Mouse (Mus musculus): ENCODE results near the gene Sdk1. TPM values are rescaled to one million over a fixed set of nuclear protein-coding genes. Genes with fewer than 3 reads are reported as not detected.

Sdk1 gene
- polyA plus RNA-seq, 1 experiment from 2014 or later: 2.7 TPM

DNA sequence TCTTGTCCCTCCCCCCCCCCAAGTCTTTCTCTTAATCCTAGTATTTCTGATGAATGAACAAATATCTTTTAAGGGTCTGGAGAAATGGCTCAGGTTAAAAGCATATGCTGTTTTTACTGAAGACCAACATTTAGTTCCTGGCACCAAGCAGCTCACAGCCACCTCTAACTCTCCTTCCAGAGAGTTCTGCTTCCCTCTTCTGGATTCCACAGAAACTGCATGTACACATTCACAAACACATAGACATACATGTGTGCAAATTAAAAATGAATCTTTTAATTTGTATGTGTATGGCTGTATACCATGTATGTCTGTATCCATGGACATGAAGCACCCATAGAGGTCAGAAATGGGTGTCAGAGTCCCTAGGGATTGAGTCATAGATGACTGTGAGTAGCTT is 968.6 kb downstream of the Sdk1 start:
- Histone ChIP-seq H3K27ac (no peak overlapping the region), H3K4me3 (no peak overlapping the region), H3K4me2 (replicated peaks) (no peak overlapping the region), H3K27me3 (no peaks in the 10 kb centered on the region), H3K4me1 (peaks cover 6% of the 10 kb centered on the region), H3K9ac (no peak overlapping the region), H3K36me3 (no peaks in the 10 kb centered on the region), H3K9me3 (no peaks in the 10 kb centered on the region)
- ATAC-seq (ENCODE audit: low FRiP score, low read depth): no peak

DNA sequence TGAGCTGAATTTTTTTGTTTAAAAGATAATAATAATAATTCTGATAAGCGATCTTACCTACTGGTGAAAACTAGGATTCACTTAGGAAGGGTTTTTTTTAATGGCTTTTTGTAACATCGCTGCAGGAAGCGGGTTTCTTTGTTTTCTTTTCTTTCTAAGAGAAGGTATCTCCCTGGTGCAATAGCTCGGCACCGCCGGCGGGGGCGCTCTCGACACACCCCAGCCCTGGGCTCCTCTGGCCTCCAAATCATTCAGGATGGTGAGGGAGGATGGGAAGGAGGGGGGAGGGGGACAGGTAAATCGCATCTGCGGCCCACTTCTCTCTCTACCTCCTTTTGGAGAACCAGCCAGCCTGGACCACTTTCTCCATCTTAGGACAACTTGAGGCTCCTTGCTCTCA is 971.0 kb downstream of the Sdk1 start:
- Histone ChIP-seq H3K9ac (no peak overlapping the region), H3K27me3 (no peaks in the 10 kb centered on the region), H3K4me2 (replicated peaks) (no peak overlapping the region), H3K27ac (no peak overlapping the region), H3K9me3 (no peaks in the 10 kb centered on the region), H3K36me3 (no peaks in the 10 kb centered on the region), H3K4me1 (peaks cover 10% of the 10 kb centered on the region), H3K4me3 (no peak overlapping the region)
- ATAC-seq (ENCODE audit: low FRiP score, low read depth): no peak
- WGBS: 60% methylated on average over 11 of the region's 11 CpGs

DNA sequence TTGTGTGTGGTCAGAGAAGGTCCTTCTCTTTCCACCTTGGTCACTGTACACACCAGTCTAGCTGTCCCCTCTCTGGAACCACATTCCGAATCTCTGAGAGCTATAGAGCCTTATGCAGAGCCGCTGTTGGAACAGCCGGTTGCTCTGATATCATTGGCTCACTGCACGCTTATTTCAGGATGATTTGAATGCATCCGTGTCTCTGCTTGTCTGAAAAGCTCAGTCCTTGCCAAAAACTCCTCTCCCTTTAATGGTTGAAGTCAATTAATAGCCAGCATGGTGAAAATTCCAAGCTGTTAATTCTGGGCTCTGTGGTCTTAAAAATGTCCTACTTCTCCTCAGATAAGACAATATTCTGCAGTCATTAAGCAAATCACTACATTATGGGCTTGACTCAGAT is 974.7 kb downstream of the Sdk1 start:
- no peak overlapping the region for H3K9ac ChIP-seq
- peaks cover 10% of the 10 kb centered on the region for H3K4me1 ChIP-seq
- no peak overlapping the region for H3K4me3 ChIP-seq
- no peak overlapping the region for H3K27ac ChIP-seq
- no peaks in the 10 kb centered on the region for H3K36me3 ChIP-seq
- no peak overlapping the region for H3K4me2 ChIP-seq (replicated peaks)
- H3K9me3 ChIP-seq: peaks cover 10% of the 10 kb centered on the region; the same call in 1 of the 2 replicates
- ATAC-seq (ENCODE audit: low FRiP score, low read depth): no peak
- 71% methylated on average over 5 of the region's 5 CpGs for WGBS
- H3K27me3 ChIP-seq: no peaks in the 10 kb centered on the region

DNA sequence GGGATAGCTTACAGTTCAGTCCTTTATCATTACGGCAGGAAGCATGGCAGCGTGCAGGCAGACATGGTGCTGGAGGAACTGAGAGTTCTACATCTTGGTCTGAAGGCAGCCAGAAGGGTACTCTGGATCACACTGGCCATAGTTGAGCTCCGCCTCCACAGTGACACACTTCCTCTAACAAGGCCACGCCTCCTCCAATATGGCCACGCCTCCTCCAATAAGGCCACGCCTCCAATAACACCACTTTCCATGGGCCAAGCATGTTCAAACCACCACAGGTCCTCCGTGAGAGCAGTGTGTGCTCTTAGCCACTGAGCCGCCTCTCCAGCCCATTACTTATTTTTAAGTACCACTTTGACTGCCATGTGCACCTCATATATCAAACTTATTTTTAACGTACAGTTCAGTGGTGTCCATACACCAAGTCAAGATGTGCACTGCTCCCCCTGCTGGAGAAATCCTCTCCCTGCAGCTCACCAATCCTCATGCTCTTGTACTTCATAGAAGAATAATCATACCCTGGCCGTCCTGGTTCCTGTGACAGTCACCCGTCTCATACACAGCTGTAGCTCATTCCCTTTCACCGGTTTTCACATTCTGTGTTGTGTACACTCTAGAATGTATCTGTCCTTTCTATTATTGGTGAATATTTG is 979.7 kb downstream of the Sdk1 start:
- Histone ChIP-seq H3K36me3 (no peaks in the 10 kb centered on the region), H3K4me1 (no peaks in the 10 kb centered on the region), H3K9me3 (peaks cover 10% of the 10 kb centered on the region; the same call in 1 of the 2 replicates), H3K4me3 (no peak overlapping the region), H3K27ac (no peak overlapping the region), H3K27me3 (no peaks in the 10 kb centered on the region), H3K9ac (no peak overlapping the region), H3K4me2 (replicated peaks) (no peak overlapping the region)
- ATAC-seq (ENCODE audit: low FRiP score, low read depth): no peak
- 90% methylated on average over 12 of the region's 12 CpGs for WGBS

DNA sequence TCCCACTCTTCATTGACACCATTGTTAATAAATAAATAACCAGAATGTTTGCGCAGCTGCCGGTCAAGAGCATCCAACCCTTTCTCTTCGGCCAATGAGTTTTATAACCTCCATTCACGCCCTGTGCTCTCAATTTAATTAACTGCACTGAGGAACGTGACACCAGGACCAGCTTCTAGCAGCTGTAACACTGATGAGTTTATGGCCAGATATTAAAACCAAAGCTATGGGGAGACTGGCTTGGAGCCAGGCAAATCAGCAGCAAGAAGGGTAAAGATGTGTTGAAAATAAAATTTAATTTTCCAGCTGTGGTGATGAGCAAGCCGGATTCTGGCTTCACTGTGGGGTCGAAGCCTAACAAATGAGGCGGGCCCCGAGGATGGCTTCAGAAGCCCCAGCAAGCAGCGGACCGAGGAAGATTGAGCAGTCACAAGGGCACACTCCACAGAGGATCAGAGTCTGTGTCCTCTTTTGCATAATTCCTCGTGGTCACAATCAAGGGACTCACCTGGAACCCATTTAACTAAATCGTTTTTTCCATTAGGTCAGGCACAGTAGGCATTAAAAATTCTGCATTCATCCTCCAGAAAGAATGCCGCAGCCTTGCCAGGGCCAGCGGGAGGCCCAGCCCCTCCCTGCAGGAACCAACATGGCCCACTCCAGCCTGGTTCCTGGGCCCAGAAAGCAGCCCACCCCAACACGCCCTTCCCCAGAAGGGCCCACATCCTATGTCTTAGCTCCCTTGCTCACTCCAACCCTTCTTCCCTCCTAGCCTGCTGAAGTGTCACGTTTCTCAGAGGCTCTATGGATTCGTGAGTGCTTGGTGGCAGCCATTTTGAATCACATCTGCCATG is 987.9 kb downstream of the Sdk1 start:
- no peaks in the 10 kb centered on the region; the same call in 1 of the 2 replicates for H3K9me3 ChIP-seq
- no peak overlapping the region for H3K9ac ChIP-seq
- H3K27ac ChIP-seq: peak overlapping the region; percentile 44
- ATAC-seq (ENCODE audit: low FRiP score, low read depth): peak; percentile 57; the same call in 1 of the 2 replicates
- H3K4me2 ChIP-seq (replicated peaks): no peak overlapping the region
- H3K4me1 ChIP-seq: no peaks in the 10 kb centered on the region
- WGBS: 55% methylated on average over 18 of the region's 18 CpGs
- H3K36me3 ChIP-seq: no peaks in the 10 kb centered on the region
- H3K27me3 ChIP-seq: no peaks in the 10 kb centered on the region
- no peak overlapping the region for H3K4me3 ChIP-seq

DNA sequence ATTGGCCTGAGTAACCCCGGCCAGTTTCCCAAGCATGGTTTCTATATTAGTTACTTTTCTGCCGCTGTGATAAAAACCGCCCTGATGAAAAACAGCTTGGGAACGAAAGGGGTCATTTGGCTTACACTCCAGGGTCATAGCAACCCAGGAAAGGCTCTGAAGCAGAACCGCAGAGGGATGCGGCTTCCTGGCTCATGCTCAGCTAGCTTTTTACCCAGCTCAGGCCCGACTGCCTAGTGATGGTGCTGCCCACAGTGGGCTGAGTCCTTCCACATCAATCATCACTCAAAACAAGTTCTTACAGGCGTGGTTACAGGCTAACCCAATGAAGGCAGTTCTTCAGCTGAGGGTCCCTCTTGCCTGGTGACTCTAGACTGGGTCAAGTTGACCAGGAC is 988.5 kb downstream of the Sdk1 start:
- Histone ChIP-seq H3K9ac (no peak overlapping the region), H3K36me3 (no peaks in the 10 kb centered on the region), H3K4me1 (no peaks in the 10 kb centered on the region), H3K4me2 (replicated peaks) (no peak overlapping the region), H3K27me3 (no peaks in the 10 kb centered on the region), H3K4me3 (no peak overlapping the region), H3K27ac (peak overlapping the region; percentile 44), H3K9me3 (no peaks in the 10 kb centered on the region; the same call in 1 of the 2 replicates)
- no peak for ATAC-seq (ENCODE audit: low FRiP score, low read depth)
- WGBS: 83% methylated on average over 8 of the region's 8 CpGs

DNA sequence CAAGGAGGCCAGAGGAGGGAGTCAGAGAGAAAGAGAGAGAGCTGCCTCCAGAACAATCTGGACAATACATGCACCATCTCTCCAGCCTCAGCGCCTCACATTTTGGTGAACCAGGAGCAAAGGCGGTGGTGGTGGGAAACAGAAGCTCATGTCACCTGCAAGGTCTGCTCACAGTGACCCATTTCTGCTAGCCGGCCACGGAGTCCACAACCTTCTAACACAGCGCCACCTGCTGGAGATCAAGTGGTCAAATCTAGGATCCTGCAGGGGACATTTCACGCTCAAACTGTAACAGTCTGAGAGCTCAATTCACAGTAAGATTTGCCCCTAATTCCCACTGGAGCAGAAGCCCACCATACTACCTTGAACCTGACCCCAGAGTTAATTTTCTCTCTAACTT is 999.0 kb downstream of the Sdk1 start:
- no peaks in the 10 kb centered on the region for H3K27me3 ChIP-seq
- H3K4me2 ChIP-seq (replicated peaks): no peak overlapping the region
- no peaks in the 10 kb centered on the region for H3K4me1 ChIP-seq
- no peak for ATAC-seq (ENCODE audit: low FRiP score, low read depth)
- no peak overlapping the region for H3K9ac ChIP-seq
- H3K4me3 ChIP-seq: no peak overlapping the region
- H3K9me3 ChIP-seq: no peaks in the 10 kb centered on the region
- no peak overlapping the region for H3K27ac ChIP-seq
- no peaks in the 10 kb centered on the region for H3K36me3 ChIP-seq
- 88% methylated on average over 6 of the region's 6 CpGs for WGBS

DNA sequence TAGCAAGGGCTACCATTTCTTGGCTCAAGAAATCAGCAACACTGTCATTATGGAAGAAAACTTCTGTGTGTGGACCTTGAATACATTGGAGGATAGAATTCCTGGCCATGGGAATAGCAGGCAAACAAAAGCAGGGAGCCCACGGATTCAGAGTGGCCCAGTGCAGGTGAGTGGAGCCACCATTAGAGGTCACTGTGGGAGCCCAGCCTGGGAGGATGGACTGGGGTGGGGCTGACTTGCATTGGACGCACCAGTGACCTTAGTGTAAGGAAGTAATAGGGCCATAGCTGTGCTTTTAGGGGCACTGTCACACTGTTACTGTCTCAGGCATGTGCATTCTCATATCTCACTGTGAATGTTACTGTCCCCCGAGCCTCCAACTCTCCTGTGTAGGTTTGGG is 1001.3 kb downstream of the Sdk1 start:
- Histone ChIP-seq H3K36me3 (no peaks in the 10 kb centered on the region), H3K27ac (no peak overlapping the region), H3K27me3 (no peaks in the 10 kb centered on the region), H3K4me1 (no peaks in the 10 kb centered on the region), H3K9me3 (peaks cover 17% of the 10 kb centered on the region), H3K4me3 (no peak overlapping the region), H3K4me2 (replicated peaks) (no peak overlapping the region), H3K9ac (no peak overlapping the region)
- WGBS: 58% methylated on average over 3 of the region's 3 CpGs
- no peak for ATAC-seq (ENCODE audit: low FRiP score, low read depth)

DNA sequence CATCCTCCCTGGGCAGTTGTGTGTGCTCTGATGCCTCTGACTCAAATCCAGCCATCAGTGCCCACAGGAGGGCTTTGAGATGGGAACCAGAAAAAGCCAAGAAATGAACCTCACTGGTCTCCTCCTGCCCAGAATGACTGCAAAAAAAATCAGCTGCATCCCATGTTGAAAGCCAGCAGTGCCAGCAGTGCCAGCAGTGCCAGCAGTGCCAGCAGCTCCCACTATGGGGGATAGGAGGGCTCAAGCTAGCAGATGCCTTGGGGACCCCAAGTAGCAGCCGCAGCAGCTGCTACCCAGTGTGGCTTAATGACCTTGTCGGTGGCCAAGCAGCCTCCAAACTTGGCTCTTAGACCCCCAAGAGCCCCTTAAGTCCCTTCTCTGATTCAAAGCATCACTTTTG is 1001.8 kb downstream of the Sdk1 start:
- Histone ChIP-seq H3K4me3 (no peak overlapping the region), H3K27me3 (no peaks in the 10 kb centered on the region), H3K9me3 (peaks cover 22% of the 10 kb centered on the region), H3K4me2 (replicated peaks) (no peak overlapping the region), H3K9ac (no peak overlapping the region), H3K27ac (no peak overlapping the region), H3K36me3 (no peaks in the 10 kb centered on the region), H3K4me1 (no peaks in the 10 kb centered on the region)
- 89% methylated on average over 2 of the region's 2 CpGs for WGBS
- no peak for ATAC-seq (ENCODE audit: low FRiP score, low read depth)

DNA sequence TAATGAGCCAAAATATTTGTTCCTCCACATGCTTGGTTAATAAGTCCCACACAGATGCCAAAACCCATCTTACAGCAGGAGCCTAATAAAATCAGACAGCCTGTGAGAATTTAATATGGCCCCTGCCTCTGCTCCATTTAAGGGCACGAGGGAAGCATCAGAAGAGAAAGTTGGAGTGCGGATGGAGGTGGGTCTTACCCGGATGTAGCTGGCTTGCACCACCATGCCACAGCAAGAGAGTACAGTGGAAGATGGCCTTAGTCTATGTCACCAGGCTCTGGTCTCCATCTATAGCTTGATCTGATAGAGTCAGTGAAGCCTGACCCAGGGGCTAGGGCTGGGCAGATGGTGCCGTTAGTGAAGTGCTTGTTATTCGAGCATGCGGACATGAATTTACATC is 1014.9 kb downstream of the Sdk1 start:
- H3K9me3 ChIP-seq: peaks cover 4% of the 10 kb centered on the region; the same call in 1 of the 2 replicates
- no peak for ATAC-seq (ENCODE audit: low FRiP score, low read depth)
- WGBS: 64% methylated on average over 6 of the region's 6 CpGs
- no peak overlapping the region for H3K9ac ChIP-seq
- no peaks in the 10 kb centered on the region for H3K4me1 ChIP-seq
- no peaks in the 10 kb centered on the region for H3K36me3 ChIP-seq
- no peak overlapping the region for H3K4me3 ChIP-seq
- no peak overlapping the region for H3K4me2 ChIP-seq (replicated peaks)
- no peaks in the 10 kb centered on the region for H3K27me3 ChIP-seq
- H3K27ac ChIP-seq: no peak overlapping the region

DNA sequence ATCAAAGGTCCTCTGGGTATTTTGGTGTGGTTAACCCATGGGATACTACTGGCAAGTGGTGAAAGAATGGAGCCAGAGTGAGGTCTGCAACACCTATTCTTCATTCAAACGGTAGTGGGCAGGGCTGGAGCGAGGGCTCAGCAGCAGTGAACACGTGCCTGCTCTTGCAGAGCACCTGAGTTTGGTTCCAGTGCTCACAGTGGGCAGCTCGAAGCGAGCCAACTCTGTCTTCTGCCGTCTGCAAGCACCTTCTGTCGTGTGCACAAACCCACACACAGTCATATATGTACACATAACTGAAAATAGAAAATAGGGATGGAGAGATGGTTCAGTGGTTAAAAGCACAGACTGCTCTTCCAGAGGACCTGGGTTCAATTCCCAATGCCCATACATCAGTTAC is 1017.4 kb downstream of the Sdk1 start:
- Histone ChIP-seq H3K27me3 (no peaks in the 10 kb centered on the region), H3K9ac (no peak overlapping the region), H3K4me3 (no peak overlapping the region), H3K27ac (no peak overlapping the region), H3K4me1 (no peaks in the 10 kb centered on the region), H3K9me3 (peaks cover 4% of the 10 kb centered on the region; the same call in 1 of the 2 replicates), H3K4me2 (replicated peaks) (no peak overlapping the region), H3K36me3 (no peaks in the 10 kb centered on the region)
- no peak for ATAC-seq (ENCODE audit: low FRiP score, low read depth)
- 87% methylated on average over 7 of the region's 7 CpGs for WGBS

DNA sequence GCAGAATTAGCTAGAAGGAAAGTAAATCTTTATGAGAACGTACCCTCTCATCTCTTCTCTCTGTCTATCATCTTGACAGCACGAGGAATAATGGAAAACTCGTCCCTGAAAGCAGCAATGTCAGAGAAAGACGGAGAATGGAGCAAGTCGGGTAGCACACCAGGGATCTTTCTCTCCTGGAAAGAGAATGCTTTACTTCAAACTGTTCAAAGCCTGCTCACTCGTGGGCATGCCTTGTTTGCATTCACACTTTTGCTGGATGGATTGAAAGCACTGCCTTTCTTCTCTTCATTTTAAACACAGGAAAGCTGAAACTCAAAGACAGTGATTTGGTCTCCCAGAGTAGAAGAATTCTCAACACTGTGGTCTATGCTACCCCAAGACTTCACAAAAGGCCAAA is 1020.8 kb downstream of the Sdk1 start:
- no peak for ATAC-seq (ENCODE audit: low FRiP score, low read depth)
- H3K27ac ChIP-seq: no peak overlapping the region
- H3K27me3 ChIP-seq: no peaks in the 10 kb centered on the region
- 62% methylated on average over 6 of the region's 6 CpGs for WGBS
- peaks cover 10% of the 10 kb centered on the region; the same call in 1 of the 2 replicates for H3K9me3 ChIP-seq
- H3K4me2 ChIP-seq (replicated peaks): no peak overlapping the region
- H3K36me3 ChIP-seq: no peaks in the 10 kb centered on the region
- no peak overlapping the region for H3K4me3 ChIP-seq
- no peak overlapping the region for H3K9ac ChIP-seq
- no peaks in the 10 kb centered on the region for H3K4me1 ChIP-seq
